Mouse (Mus musculus): ENCODE data around the gene Gpr83. TPM values are rescaled to one million over a fixed set of nuclear protein-coding genes. Genes with fewer than 3 reads are reported as not detected.
"Not testable (repeated sequence)": the region's sequence is repeated elsewhere in the genome, so short reads cannot be mapped to it uniquely, and the experiment has no call there.

The Gpr83 gene
- total and polyA plus RNA-seq, 3 experiments = 0.04 TPM; not detected in 2

DNA sequence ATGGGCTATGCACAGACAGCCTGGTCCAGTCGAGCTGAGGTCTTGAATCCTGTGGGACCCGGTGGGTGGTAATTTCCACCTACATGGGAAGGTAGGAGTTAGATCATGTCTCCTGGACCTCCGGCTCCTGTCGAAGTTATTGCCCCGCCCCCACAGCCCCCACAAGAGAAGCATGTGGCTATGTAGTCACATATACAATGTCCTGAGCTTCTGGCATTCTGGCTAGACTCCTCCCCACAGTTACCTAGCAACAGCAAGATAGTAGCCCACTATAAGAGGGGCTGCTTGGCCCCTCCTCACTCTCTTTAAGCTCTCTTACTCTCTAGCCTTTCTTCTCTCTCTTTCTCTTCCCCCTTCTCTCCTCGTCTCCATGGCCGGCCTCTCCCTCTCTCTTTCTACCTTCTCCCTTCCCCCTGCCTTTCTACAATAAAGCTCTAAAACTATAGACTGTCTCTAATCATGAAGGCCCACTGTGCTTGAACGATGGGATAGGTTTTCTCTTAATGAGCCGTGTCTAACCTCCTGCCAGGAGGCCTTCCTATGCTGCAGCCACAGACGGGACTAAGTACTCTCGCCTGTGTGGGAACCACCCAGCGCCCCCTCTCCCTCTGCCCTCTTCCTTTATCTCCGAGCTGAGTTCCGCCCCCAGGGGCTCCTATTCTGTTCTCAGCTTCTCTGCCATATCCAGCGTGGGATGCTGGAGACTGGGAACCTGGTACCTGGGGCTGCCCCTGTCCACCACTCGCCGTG, 12.3 kb downstream of the Gpr83 start:
- no peak overlapping the region for H3K27ac ChIP-seq (ENCODE audit: control insufficient read depth, low read depth, low read length)

DNA sequence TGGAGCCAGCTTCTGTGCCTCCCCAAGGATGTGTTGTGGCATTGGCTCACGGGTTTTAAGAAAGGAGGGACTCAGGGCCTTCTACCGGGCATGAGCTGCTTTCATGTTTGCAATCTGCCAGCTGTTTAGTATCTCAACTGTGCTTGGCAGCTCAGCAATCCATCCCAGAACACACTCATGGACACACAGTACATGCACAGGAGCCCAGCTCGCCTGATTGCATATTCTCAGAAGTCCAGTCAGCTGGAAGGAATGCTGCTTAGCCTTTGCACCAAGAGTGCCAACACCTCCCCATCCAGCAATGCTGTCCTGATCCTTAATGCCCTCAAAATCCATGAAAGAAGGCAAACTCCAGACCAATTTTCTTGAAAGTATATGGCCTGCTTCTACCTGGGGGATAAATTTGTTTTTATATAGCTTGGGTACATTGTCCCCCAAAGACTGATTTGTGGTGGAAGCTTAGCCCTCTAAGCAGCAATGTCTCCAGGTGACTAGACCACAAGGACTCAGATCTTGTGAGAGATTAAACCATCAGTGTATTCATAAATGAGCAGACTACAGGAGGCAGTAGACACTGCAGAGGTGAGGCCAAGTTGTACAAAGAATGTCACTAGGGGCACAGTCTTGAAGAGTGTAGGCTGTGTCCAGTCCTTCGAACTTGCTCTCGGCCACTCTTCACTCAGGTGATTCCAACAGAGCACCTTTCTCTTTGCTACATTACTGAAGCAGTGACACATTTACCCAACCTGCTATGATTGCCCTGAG, 15.9 kb downstream of the Gpr83 start:
- Histone ChIP-seq H3K4me3 (ENCODE audit: control insufficient read depth in 1 of 2, insufficient read depth in 1 of 2, low read depth in 2 of 2, low read length in 2 of 2) (no peak overlapping the region), H3K9ac (ENCODE audit: control insufficient read depth, low read depth, low read length, poor library complexity, severe bottlenecking) (no peak overlapping the region), H3K9me3 (replicated peaks; ENCODE audit: insufficient read depth, low read length) (no peaks in the 10 kb centered on the region), H3K4me1 (ENCODE audit: control insufficient read depth in 1 of 2, insufficient read depth in 2 of 2, low read length in 2 of 2) (no peaks in the 10 kb centered on the region), H3K79me2 (ENCODE audit: control insufficient read depth, insufficient read depth, low read length, poor library complexity) (no peaks in the 10 kb centered on the region), H3K27me3 (ENCODE audit: control insufficient read depth in 1 of 2, insufficient read depth in 2 of 2, low read length in 2 of 2) (peaks cover 8 to 29% of the 10 kb centered on the region in 2 experiments), H3K36me3 (ENCODE audit: control insufficient read depth in 1 of 2, insufficient read depth in 2 of 2, low read length in 2 of 2) (no peaks in the 10 kb centered on the region), H3K27ac (ENCODE audit: control insufficient read depth, low read depth, low read length) (no peak overlapping the region)
- TF ChIP-seq JUND (IDR thresholded peaks at IDR 0.05; ENCODE audit: low read depth, low read length) (no peak), CTCF (IDR thresholded peaks at IDR 0.05 in 2 of 3, conservative IDR thresholded peaks at IDR 0.05 in 1 of 3; ENCODE audit: control insufficient read depth in 1 of 3, insufficient read depth in 1 of 3, low read depth in 2 of 3, low read length in 3 of 3, poor library complexity in 1 of 3, severe bottlenecking in 1 of 3) (0 out of 6 replicates have a peak, but pooled peaks of 1 of the 3 experiments have one; percentile 2), USF1 (IDR thresholded peaks at IDR 0.05; ENCODE audit: low read depth, low read length) (no peak)
- DNase-seq (ENCODE audit: low read depth, low spot score) = no peak

More for the DNA sequence above, 12.3 kb downstream of the Gpr83 start:
- Histone ChIP-seq H3K9me3 (replicated peaks; ENCODE audit: insufficient read depth, low read length) (no peaks in the 10 kb centered on the region), H3K4me1 (ENCODE audit: control insufficient read depth in 1 of 2, insufficient read depth in 2 of 2, low read length in 2 of 2) (no peaks in the 10 kb centered on the region), H3K9ac (ENCODE audit: control insufficient read depth, low read depth, low read length, poor library complexity, severe bottlenecking) (no peak overlapping the region), H3K36me3 (ENCODE audit: control insufficient read depth in 1 of 2, insufficient read depth in 2 of 2, low read length in 2 of 2) (no peaks in the 10 kb centered on the region), H3K4me3 (ENCODE audit: control insufficient read depth in 1 of 2, insufficient read depth in 1 of 2, low read depth in 2 of 2, low read length in 2 of 2) (no peak overlapping the region), H3K27me3 (ENCODE audit: control insufficient read depth in 1 of 2, insufficient read depth in 2 of 2, low read length in 2 of 2) (peaks cover 18 to 35% of the 10 kb centered on the region in 2 experiments), H3K79me2 (ENCODE audit: control insufficient read depth, insufficient read depth, low read length, poor library complexity) (no peaks in the 10 kb centered on the region)
- no peak for DNase-seq (ENCODE audit: low read depth, low spot score)
- no peak for TF ChIP-seq RCOR1 (IDR thresholded peaks at IDR 0.05; ENCODE audit: low read depth, low read length)
- TF ChIP-seq POLR2AphosphoS2 (IDR thresholded peaks at IDR 0.05; ENCODE audit: low read length) = no peak
- no peak for TF ChIP-seq USF2 (IDR thresholded peaks at IDR 0.05; ENCODE audit: borderline replicate concordance in 1 of 2, insufficient read depth in 1 of 2, low read depth in 1 of 2, low read length in 2 of 2)

DNA sequence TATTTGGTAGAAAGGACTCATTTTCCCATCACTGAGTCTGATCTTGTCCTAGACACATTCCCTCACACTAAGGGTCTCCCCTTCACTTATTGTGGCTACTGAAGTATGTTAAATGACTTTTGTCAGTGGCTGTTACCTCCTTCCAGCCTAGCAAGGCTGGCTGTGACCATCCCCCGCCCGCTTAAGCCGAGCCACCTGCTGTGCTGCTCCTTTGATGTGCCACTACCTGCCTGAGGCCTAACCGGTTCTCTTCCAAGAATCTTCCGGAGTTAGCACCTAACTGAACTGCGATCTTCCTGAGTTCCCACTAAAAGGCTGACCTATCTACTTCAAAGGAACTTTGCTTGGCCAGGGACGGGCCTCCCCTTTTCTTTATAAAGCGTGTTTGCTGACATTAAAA, 16.6 kb downstream of the Gpr83 start:
- H3K9ac ChIP-seq (ENCODE audit: control insufficient read depth, low read depth, low read length, poor library complexity, severe bottlenecking); H3K27ac ChIP-seq (ENCODE audit: control insufficient read depth, low read depth, low read length); H3K79me2 ChIP-seq (ENCODE audit: control insufficient read depth, insufficient read depth, low read length, poor library complexity); H3K4me1 ChIP-seq (ENCODE audit: control insufficient read depth in 1 of 2, insufficient read depth in 2 of 2, low read length in 2 of 2); H3K36me3 ChIP-seq (ENCODE audit: control insufficient read depth in 1 of 2, insufficient read depth in 2 of 2, low read length in 2 of 2); H3K4me3 ChIP-seq (ENCODE audit: control insufficient read depth in 1 of 2, insufficient read depth in 1 of 2, low read depth in 2 of 2, low read length in 2 of 2); DNase-seq (ENCODE audit: low read depth, low spot score); H3K9me3 ChIP-seq (replicated peaks; ENCODE audit: insufficient read depth, low read length): not testable (repeated sequence)
- peaks cover 8 to 28% of the 10 kb centered on the region in 2 experiments for H3K27me3 ChIP-seq (ENCODE audit: control insufficient read depth in 1 of 2, insufficient read depth in 2 of 2, low read length in 2 of 2)
